Mouse (Mus musculus) spleen, adult 2 months (tissue): ENCODE data around the gene Napa. TPM values are rescaled to one million over a fixed set of nuclear protein-coding genes. Genes with fewer than 3 reads are reported as not detected.

Experiments
- DNase-seq, 2 experiments: peaks; one replicate each; pipeline versions ENCODE4 v3.0.0 to v3.0.0-alpha.2; 2012 to 2021; ENCODE audit warnings: low spot score in 2 of 2, low read depth in 1 of 2
- H3K27ac ChIP-seq: fragments of 200-500 bp; 2 replicates; pipeline ENCODE4 v1.5.1; 2012; ENCODE audit warnings: low read length, inconsistent platforms; ENCODE audit not compliant: insufficient read depth
- H3K27me3 ChIP-seq: fragments of 200-500 bp; 2 replicates; pipeline ENCODE4 v1.6.1; 2012; ENCODE audit warnings: mild to moderate bottlenecking, moderate library complexity, low read length, inconsistent platforms; ENCODE audit not compliant: control insufficient read depth, insufficient read depth
- H3K36me3 ChIP-seq: fragments of 200-500 bp; 2 replicates; pipeline ENCODE4 v1.6.1; 2012; ENCODE audit warnings: mild to moderate bottlenecking, low read length, inconsistent platforms; ENCODE audit not compliant: control insufficient read depth, insufficient read depth
- H3K4me1 ChIP-seq: fragments of 200-500 bp; 2 replicates; pipeline ENCODE4 v1.6.1; 2011; ENCODE audit warnings: inconsistent platforms; ENCODE audit not compliant: control insufficient read depth, insufficient read depth, insufficient read length
- H3K4me3 ChIP-seq: fragments of 200-500 bp; 2 replicates; pipeline ENCODE4 v1.5.1; 2011; ENCODE audit warnings: mild to moderate bottlenecking, inconsistent platforms; ENCODE audit not compliant: insufficient read depth, insufficient read length; ENCODE audit errors: extremely low read depth
- CTCF ChIP-seq: fragments of 200-500 bp; IDR thresholded peaks from 2 replicates; pipeline ENCODE4 v1.5.1; 2011; ENCODE audit warnings: mild to moderate bottlenecking, inconsistent platforms; ENCODE audit not compliant: insufficient read depth, insufficient read length, insufficient replicate concordance; ENCODE audit errors: extremely low read depth
- POLR2A ChIP-seq: fragments of 200-500 bp; IDR thresholded peaks from 2 replicates; pipeline ENCODE4 v1.6.1; 2011; ENCODE audit warnings: low read depth, low read length, inconsistent platforms
- WGBS: fragments of 180-500 bp; shearing (Covaris S2); methylation state at CpG from one replicate; pipeline ENCODE4 v1.1.7; 2018; 5-methylcytosine and 5-hydroxymethylcytosine counted together
- polyA plus RNA-seq: library from polyadenylated mRNA; depleted of rRNA; stranded (reverse); fragments of >200 nt; gene quantifications from 2 replicates; pipeline ENCODE4 v1.2.3, GENCODE M21; 2012

Napa gene
- polyA plus RNA-seq, 1 experiment: 150 TPM

DNA sequence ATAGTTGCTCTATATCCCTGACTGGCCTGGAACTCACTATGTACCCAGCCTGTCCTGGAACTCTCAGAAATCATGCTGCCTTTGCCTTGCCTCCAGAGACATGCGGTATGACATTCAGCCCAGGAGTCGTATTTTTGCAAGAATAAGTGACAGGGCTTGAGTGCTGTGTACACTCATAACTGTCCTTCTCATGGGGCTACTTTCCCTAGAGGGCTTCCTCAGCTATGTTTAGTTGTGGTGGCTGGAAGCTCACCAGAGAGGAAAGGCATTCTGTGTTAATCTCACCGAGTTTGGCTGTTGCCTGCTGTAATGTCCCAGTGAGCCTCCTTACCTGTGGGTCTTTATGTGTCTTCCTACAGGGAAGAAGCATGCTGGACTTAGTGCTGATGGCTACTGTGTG, 3.7 kb upstream of the Napa start:
- H3K27ac ChIP-seq: no peak overlapping the region
- TF ChIP-seq CTCF: no peak
- no peak for TF ChIP-seq POLR2A
- no peaks in the 10 kb centered on the region for H3K36me3 ChIP-seq
- H3K4me3 ChIP-seq: no peak overlapping the region
- 65% methylated on average over 3 of the region's 3 CpGs for WGBS
- no peak for DNase-seq
- no peaks in the 10 kb centered on the region for H3K27me3 ChIP-seq
- peaks cover 7% of the 10 kb centered on the region; the same call in 1 of the 2 replicates for H3K4me1 ChIP-seq

DNA sequence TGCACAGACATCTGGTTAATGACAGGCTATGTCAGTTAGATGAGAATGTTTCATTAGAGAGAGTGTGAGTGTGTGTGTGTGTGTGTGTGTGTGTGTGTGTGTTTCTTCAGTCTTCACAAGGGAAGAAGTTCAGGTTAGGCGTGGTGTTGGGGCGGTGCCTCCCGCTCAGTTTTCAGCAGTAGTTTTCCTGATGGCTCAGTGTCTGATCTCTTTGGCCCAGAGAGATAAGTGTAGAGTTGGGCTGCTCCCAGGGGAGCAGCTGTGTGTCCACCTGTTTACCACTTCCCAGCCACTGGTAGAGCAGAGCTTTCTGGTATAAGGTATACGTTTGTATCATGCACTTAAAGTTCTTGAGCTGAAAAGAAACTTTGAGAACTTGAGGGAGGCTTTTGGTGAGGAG, 1.6 kb downstream of the Napa start:
- TF ChIP-seq POLR2A (no peak), CTCF (no peak)
- Histone ChIP-seq H3K27me3 (no peaks in the 10 kb centered on the region), H3K4me1 (peaks cover 11% of the 10 kb centered on the region; the same call in 1 of the 2 replicates), H3K36me3 (peaks cover 3% of the 10 kb centered on the region; the same call in 1 of the 2 replicates), H3K4me3 (no peak overlapping the region), H3K27ac (no peak overlapping the region)
- 78% methylated on average over 4 of the region's 4 CpGs for WGBS
- DNase-seq: no peak

DNA sequence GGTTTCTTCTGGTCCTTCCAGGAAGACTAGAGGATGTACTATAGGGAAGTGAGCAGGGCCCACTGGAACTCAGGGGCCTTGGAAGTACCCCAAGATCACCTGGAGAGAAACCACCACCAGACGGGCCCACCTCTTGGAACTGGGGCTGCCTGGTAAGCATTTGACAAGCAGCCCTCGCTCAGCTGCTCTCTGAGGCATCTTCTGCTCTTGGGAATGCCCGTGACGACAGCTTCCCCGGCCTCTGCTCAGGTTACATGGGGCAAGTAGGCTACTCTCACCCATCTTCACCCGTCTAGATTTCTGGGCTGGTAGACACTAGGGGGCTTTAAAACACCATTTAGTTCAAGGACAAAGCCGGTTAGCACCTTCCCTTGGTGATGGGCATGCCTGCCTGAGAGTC, 2.8 kb downstream of the Napa start:
- TF ChIP-seq POLR2A (no peak), CTCF (no peak)
- WGBS: 88% methylated on average over 7 of the region's 7 CpGs
- Histone ChIP-seq H3K4me3 (no peak overlapping the region), H3K27ac (no peak overlapping the region), H3K27me3 (no peaks in the 10 kb centered on the region), H3K4me1 (peaks cover 11% of the 10 kb centered on the region; the same call in 1 of the 2 replicates), H3K36me3 (peaks cover 3% of the 10 kb centered on the region; the same call in 1 of the 2 replicates)
- no peak for DNase-seq

DNA sequence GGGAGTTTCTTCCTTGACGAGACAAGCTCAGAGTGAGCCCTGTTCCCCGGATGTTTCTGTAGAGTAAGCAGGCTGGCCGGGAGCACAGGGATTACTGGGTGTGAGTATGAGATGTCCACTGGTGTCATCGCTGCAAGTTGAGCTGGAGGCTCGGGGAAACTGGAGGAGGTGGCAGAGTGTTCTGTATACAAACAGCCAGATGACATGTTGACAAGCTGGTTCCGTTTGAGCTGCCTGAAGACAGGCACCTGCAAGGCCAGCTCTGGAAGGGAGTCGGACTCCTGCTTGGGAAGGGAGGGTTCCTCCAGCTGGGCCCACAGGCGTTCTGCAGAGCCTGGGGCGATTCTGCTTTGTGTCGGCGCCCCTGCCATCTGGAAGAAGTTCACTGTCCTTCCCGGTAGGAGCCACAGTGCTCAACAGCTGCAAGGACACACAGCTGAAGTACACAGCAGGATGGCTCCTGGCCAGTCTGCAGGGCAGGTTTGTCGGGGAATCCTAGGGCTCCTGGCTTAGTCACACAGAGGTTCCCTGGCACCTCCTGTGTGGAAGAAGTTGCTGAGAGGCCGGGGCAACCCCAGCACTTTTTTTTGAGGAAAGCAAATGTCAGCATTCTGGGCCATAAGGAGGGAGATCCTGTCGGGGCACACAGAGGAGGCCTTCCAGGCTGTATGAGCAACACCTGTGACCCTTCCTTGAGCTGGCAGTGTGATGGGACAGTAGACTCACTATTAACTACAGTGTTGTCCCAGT, 3.6 kb downstream of the Napa start:
- TF ChIP-seq POLR2A (no peak), CTCF (no peak)
- Histone ChIP-seq H3K27me3 (no peaks in the 10 kb centered on the region), H3K4me1 (peaks cover 11% of the 10 kb centered on the region; the same call in 1 of the 2 replicates), H3K36me3 (peaks cover 3% of the 10 kb centered on the region; the same call in 1 of the 2 replicates), H3K4me3 (no peak overlapping the region), H3K27ac (no peak overlapping the region)
- WGBS: 92% methylated on average over 15 of the region's 15 CpGs
- no peak for DNase-seq

DNA sequence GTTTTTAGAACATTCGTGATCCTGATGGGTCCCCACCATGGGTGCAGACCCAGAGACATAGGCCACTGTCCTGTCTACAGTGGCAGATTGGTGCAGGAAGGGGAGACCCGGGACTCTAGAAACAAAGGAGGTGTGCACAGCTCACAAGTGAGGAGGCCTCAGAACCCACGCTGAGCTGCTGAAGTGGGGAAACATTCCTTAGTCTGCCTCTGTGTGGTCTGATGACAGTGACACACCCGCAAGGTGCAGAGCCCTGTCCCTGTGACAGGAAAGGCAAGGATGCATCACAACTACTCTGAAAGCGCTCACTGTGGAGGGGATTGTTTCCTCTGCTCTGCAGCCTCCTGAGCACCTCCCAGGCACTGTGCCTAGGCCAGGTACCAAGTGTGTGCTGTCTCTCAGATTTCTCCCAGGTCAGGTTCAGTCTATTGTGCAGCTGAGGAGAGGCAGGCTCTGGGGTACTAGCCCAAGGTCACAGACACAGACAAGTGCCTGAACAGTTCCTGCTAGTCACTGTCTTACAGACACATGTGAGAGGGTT, 4.5 kb downstream of the Napa start:
- H3K36me3 ChIP-seq: peaks cover 5% of the 10 kb centered on the region
- TF ChIP-seq CTCF: no peak
- no peak for TF ChIP-seq POLR2A
- H3K4me1 ChIP-seq: peaks cover 11% of the 10 kb centered on the region; the same call in 1 of the 2 replicates
- 90% methylated on average over 5 of the region's 5 CpGs for WGBS
- no peak overlapping the region for H3K4me3 ChIP-seq
- no peak overlapping the region for H3K27ac ChIP-seq
- no peak for DNase-seq
- H3K27me3 ChIP-seq: no peaks in the 10 kb centered on the region

DNA sequence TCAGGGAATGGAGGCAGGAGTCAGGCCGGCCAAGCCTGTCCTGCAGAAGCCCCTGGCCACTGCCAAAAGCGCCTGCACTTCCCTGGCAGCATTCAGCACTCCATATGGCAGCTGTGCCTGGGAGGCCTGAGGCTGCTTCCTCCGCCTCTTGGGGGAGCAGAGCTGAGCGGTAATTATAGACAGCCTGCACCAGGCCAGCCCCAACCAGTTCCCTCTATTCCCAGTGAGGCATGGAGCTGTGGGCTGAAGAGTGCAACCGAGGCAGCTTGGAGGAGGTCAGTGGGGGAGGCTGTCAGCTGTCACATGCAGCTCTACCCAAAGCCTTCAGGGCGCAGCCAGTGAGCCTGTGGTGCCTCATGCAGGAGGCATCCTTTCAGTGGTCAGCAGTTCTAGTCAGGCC, 5.5 kb downstream of the Napa start:
- H3K4me3 ChIP-seq: no peak overlapping the region
- H3K4me1 ChIP-seq: peaks cover 11% of the 10 kb centered on the region; the same call in 1 of the 2 replicates
- H3K27ac ChIP-seq: no peak overlapping the region
- WGBS: 85% methylated on average over 6 of the region's 6 CpGs
- TF ChIP-seq POLR2A (no peak), CTCF (no peak)
- peaks cover 9% of the 10 kb centered on the region for H3K36me3 ChIP-seq
- H3K27me3 ChIP-seq: no peaks in the 10 kb centered on the region
- DNase-seq: no peak
